Mouse (Mus musculus): ENCODE measurements around the gene Urgcp. TPM values are rescaled to one million over a fixed set of nuclear protein-coding genes. Genes with fewer than 3 reads are reported as not detected.
A peak's percentile ranks its signal among the peaks of the same experiment; 100 is the strongest.
"Not testable (repeated sequence)": the region's sequence is repeated elsewhere in the genome, so short reads cannot be mapped to it uniquely, and the experiment has no call there.

Gene Urgcp
- polyA plus RNA-seq (2015; fragmentation: Nextera tagmentation; extraction: Ambion mirVana) = 35.2 TPM in 2 replicates

DNA sequence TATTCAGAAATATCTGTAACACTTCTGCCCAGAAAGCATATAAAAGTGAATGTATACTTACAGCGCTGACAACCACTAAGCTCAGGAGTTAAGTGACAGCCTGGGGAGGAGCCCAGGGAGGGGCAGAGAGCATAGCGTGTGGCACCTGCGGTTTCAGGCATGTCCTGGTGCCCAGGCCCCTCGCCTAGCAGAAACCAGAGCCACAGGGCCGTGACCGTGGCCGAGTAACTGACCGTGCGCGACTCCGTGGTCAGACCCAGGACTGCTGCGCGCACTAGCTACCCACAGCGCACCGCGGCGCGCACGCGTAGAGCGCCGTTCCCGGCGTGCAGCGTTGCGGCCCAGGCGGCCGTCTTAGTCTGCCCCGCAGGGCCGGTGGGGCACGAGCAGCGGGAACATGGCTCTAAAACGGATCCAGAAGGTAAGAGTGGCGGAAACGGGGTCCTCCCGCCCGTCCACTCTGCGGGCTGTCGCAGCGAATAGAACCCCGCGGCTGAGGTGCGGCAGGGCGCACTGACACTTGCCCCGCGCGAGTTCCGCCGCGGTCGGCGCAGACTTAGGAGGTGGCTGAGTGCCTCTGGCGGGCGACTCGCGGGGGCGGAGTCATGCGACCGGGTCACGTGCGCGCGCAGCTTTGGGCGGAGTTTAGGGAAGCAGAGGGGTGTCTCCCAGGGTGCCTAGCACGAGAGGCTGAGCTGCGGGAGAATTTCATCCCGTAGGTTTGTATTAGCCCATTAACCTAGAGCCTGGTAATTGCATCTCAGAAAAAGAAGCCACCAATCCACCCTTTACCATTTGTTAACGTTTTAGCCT is at the start of gene Urgcp:
Gene Urgcp, minus strand, starts transcription at position 557 of the 813 bp plus-strand sequence.
- H3K36me3 ChIP-seq (ENCODE audit: control insufficient read depth, insufficient read depth) = no peaks in the 10 kb centered on the region
- H3K4me2 ChIP-seq (ENCODE audit: low read length) = peak within 1 kb of the TSS; percentile 69
- under 1% methylated on average over 68 of the region's 68 CpGs for WGBS
- H3K9me3 ChIP-seq (ENCODE audit: control insufficient read depth, low read length) = no peaks in the 10 kb centered on the region
- H3K4me3 ChIP-seq (replicated peaks; ENCODE audit: low read length) = peak within 1 kb of the TSS; percentile 78
- H3K27me3 ChIP-seq (replicated peaks; ENCODE audit: control insufficient read depth, insufficient read depth, low read length) = no peaks in the 10 kb centered on the region
- ATAC-seq = peak; percentile 98
- peak within 1 kb of the TSS; percentile 95 for H3K27ac ChIP-seq (ENCODE audit: low read length)
- peaks cover 9% of the 10 kb centered on the region for H3K4me1 ChIP-seq (replicated peaks; ENCODE audit: control insufficient read depth, insufficient read depth, low read length)
- H3K9ac ChIP-seq (replicated peaks; ENCODE audit: low read depth, low read length) = peak within 1 kb of the TSS; percentile 87

DNA sequence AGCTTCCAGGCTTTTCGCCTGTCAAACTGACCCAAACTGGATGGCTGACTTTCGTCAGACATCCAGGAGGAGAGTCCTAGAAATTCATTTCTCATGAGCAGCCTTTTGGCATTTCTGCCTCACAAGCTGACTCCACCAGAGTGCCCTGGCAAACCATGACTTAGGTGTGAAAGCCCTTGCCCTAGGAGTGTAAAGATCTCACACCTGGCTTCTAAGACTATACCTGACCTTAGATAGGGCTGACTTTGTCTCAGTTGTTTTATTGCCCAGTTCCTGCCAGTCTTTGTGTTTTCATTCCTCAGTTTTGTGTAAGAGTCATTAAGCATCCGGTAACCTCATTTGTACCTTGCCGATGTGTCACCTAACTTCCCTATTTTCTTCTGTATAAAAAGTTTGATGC is 47.3 kb upstream of the Urgcp start:
- not testable (repeated sequence) for ATAC-seq; H3K4me1 ChIP-seq (replicated peaks; ENCODE audit: control insufficient read depth, insufficient read depth, low read length); H3K27ac ChIP-seq (ENCODE audit: low read length); H3K9me3 ChIP-seq (ENCODE audit: control insufficient read depth, low read length); H3K4me3 ChIP-seq (replicated peaks; ENCODE audit: low read length); H3K36me3 ChIP-seq (ENCODE audit: control insufficient read depth, insufficient read depth); H3K4me2 ChIP-seq (ENCODE audit: low read length); H3K9ac ChIP-seq (replicated peaks; ENCODE audit: low read depth, low read length); H3K27me3 ChIP-seq (replicated peaks; ENCODE audit: control insufficient read depth, insufficient read depth, low read length)
- 93% methylated on average over 4 of the region's 4 CpGs for WGBS

DNA sequence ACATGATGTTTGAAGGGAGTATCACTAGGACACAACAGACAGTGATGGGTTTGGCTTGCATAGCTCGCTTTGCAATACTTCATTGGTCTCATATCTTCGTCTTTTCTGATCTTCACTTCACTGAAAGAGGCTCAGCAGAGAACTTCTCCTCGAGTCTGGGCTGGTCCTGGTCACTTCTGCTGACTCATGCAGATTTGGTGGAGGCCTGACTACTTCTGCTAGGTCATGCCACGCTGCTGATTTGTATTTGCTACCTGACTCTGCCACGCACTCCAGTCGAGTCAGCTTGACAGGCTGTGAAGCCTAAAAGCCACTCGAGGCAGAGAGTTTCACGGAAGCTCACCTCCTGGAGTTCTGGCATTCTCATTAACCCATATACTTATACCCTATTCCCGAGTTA is 45.8 kb upstream of the Urgcp start:
- H3K9me3 ChIP-seq (ENCODE audit: control insufficient read depth, low read length) = no peaks in the 10 kb centered on the region
- no peaks in the 10 kb centered on the region for H3K27me3 ChIP-seq (replicated peaks; ENCODE audit: control insufficient read depth, insufficient read depth, low read length)
- no peak overlapping the region for H3K27ac ChIP-seq (ENCODE audit: low read length)
- H3K9ac ChIP-seq (replicated peaks; ENCODE audit: low read depth, low read length) = no peak overlapping the region
- H3K4me1 ChIP-seq (replicated peaks; ENCODE audit: control insufficient read depth, insufficient read depth, low read length) = no peaks in the 10 kb centered on the region
- ATAC-seq = no peak
- no peak overlapping the region for H3K4me2 ChIP-seq (ENCODE audit: low read length)
- 86% methylated on average over 9 of the region's 9 CpGs for WGBS
- no peak overlapping the region for H3K4me3 ChIP-seq (replicated peaks; ENCODE audit: low read length)
- H3K36me3 ChIP-seq (ENCODE audit: control insufficient read depth, insufficient read depth) = no peaks in the 10 kb centered on the region

DNA sequence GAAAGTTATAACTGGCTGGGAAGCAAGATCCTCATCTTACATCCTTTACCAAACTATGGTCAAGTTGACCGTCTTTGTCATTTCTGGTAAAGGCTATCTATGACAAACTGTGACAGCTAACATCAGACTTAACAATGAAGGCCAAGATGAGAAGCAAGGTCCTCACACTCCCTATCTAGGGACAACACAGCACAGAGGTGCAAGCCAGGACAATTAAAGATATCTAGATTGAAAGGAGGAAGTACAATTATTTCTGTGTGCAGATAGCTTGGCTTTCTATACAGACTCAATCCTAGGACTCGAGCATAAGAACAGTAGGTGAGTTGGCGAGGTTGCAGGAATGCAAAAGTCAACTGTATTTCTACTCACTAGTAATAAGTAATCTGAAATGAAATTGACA is 43.5 kb upstream of the Urgcp start:
- no peaks in the 10 kb centered on the region for H3K9me3 ChIP-seq (ENCODE audit: control insufficient read depth, low read length)
- no peak overlapping the region for H3K9ac ChIP-seq (replicated peaks; ENCODE audit: low read depth, low read length)
- no peak overlapping the region for H3K4me2 ChIP-seq (ENCODE audit: low read length)
- no peak overlapping the region for H3K27ac ChIP-seq (ENCODE audit: low read length)
- ATAC-seq = no peak
- H3K4me3 ChIP-seq (replicated peaks; ENCODE audit: low read length) = no peak overlapping the region
- H3K36me3 ChIP-seq (ENCODE audit: control insufficient read depth, insufficient read depth) = peaks cover 3% of the 10 kb centered on the region
- no peaks in the 10 kb centered on the region for H3K27me3 ChIP-seq (replicated peaks; ENCODE audit: control insufficient read depth, insufficient read depth, low read length)
- no peaks in the 10 kb centered on the region for H3K4me1 ChIP-seq (replicated peaks; ENCODE audit: control insufficient read depth, insufficient read depth, low read length)
- 90% methylated on average over 3 of the region's 3 CpGs for WGBS

DNA sequence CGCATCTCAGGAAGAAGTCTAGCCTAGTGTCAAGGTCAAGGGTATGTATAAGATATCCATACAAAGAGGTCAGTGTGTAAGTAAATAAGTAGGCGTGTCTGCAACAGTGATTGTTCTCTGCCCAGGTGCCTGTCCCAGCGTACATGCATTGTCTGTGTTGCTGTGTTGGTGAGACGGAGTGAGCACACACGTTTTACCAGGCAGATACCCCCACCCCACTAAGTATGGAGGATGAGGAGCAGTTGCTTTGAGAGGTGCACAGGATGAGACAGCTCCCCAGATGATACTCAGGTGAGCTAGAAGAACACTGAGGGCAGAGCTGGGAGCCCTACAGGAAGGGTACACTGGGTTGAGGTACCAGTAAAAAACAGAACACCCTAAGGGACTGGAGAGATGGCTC is 42.0 kb upstream of the Urgcp start:
- 73% methylated on average over 5 of the region's 5 CpGs for WGBS
- Histone ChIP-seq H3K27me3 (replicated peaks; ENCODE audit: control insufficient read depth, insufficient read depth, low read length) (no peaks in the 10 kb centered on the region), H3K36me3 (ENCODE audit: control insufficient read depth, insufficient read depth) (peaks cover 13% of the 10 kb centered on the region), H3K4me2 (ENCODE audit: low read length) (no peak overlapping the region), H3K9ac (replicated peaks; ENCODE audit: low read depth, low read length) (no peak overlapping the region), H3K9me3 (ENCODE audit: control insufficient read depth, low read length) (no peaks in the 10 kb centered on the region), H3K4me1 (replicated peaks; ENCODE audit: control insufficient read depth, insufficient read depth, low read length) (no peaks in the 10 kb centered on the region), H3K27ac (ENCODE audit: low read length) (no peak overlapping the region), H3K4me3 (replicated peaks; ENCODE audit: low read length) (no peak overlapping the region)
- ATAC-seq = peak; percentile 29; the same call in 1 of the 2 replicates

DNA sequence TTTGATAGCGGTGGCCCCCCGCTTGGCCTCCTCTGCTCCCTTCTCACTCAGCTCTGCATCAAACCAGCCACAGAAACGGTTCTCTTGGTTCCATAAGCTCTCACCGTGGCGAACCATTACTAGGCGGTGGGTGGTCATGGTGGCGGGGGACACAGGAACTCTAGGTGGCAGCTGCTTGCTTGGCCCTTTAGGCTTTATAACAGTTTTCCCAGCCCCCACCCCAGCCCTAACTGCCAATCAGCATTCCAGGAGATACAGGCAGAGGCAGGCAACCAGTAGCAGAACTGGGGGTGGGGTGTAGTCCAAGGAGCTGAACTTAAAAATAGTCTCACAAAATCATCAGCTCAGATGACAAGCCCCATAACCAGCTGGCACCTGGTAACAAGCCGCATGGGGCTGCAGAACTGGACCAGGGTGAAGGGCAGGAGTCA is 41.4 kb upstream of the Urgcp start, which contains the start of gene Pgam2:
Gene Pgam2, minus strand, starts transcription at position 183 of the 431 bp plus-strand sequence.
- H3K36me3 ChIP-seq (ENCODE audit: control insufficient read depth, insufficient read depth) = peaks cover 14% of the 10 kb centered on the region
- no peaks in the 10 kb centered on the region for H3K4me1 ChIP-seq (replicated peaks; ENCODE audit: control insufficient read depth, insufficient read depth, low read length)
- H3K9me3 ChIP-seq (ENCODE audit: control insufficient read depth, low read length) = no peaks in the 10 kb centered on the region
- H3K4me2 ChIP-seq (ENCODE audit: low read length) = no peak within 1 kb of the TSS
- no peak within 1 kb of the TSS for H3K27ac ChIP-seq (ENCODE audit: low read length)
- 58% methylated on average over 8 of the region's 8 CpGs for WGBS
- H3K27me3 ChIP-seq (replicated peaks; ENCODE audit: control insufficient read depth, insufficient read depth, low read length) = no peaks in the 10 kb centered on the region
- H3K9ac ChIP-seq (replicated peaks; ENCODE audit: low read depth, low read length) = no peak within 1 kb of the TSS
- 0 out of 2 replicates have a peak, but pooled peaks have one; percentile 4 for ATAC-seq
- no peak within 1 kb of the TSS for H3K4me3 ChIP-seq (replicated peaks; ENCODE audit: low read length)

DNA sequence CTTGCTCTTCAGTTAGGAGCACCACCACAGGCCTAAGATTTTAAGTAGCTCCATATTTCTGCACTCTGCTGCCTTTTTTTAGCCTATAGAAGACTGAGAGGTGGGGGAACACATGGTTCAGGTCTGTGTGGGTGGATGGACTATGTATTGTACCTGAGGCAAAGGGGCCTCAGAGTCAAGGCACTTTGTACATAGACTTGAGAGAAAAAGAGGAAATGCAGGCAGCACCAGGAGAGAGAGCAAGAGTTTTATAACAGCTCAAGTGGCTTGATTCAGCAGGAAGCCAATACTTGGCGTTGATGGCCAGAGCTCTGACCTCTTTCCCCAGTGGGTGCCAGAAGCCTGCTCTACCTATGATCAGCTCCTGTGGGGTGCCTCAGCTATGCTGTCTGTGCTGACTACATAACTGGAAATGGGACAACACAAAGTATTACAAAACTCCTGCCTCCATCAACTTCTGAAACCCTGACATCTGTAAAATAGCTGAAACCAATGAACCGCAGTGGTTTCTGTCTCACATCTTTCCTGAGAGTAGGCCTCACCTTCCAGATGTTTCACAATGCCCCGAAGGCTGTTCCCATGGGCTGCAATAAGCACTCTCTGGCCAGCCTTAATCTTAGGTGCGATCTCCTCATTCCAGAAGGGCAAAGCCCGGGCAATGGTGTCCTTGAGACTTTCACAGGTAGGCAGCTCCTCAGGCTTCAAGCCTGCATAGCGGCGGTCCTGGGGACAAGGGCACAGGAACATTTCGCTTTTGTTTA is 40.5 kb upstream of the Urgcp start:
- no peak overlapping the region for H3K27ac ChIP-seq (ENCODE audit: low read length)
- H3K9ac ChIP-seq (replicated peaks; ENCODE audit: low read depth, low read length) = no peak overlapping the region
- peaks cover 21% of the 10 kb centered on the region for H3K36me3 ChIP-seq (ENCODE audit: control insufficient read depth, insufficient read depth)
- no peak overlapping the region for H3K4me3 ChIP-seq (replicated peaks; ENCODE audit: low read length)
- WGBS = 88% methylated on average over 8 of the region's 8 CpGs
- ATAC-seq = no peak
- H3K27me3 ChIP-seq (replicated peaks; ENCODE audit: control insufficient read depth, insufficient read depth, low read length) = no peaks in the 10 kb centered on the region
- H3K4me1 ChIP-seq (replicated peaks; ENCODE audit: control insufficient read depth, insufficient read depth, low read length) = no peaks in the 10 kb centered on the region
- no peak overlapping the region for H3K4me2 ChIP-seq (ENCODE audit: low read length)
- no peaks in the 10 kb centered on the region for H3K9me3 ChIP-seq (ENCODE audit: control insufficient read depth, low read length)

DNA sequence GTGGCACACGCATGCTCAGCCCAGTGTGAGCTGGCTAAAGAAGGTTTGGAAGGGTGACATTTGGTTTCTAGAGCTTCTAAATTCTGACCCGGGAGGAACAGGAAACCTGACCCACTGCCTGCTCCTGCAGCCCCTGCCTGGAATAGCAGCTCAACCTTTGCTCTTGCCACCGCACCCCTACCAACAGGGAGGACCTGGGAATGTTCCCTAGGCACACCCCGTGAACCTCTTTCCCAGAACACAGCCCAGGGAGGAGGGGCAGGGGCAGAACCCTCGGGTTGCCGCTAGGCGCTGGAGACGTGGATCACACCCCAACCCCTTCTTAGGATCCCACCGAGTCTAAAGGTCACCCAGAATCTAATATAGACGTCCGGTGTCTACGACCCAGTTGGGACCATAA is 39.8 kb upstream of the Urgcp start:
- no peak overlapping the region for H3K4me2 ChIP-seq (ENCODE audit: low read length)
- H3K27me3 ChIP-seq (replicated peaks; ENCODE audit: control insufficient read depth, insufficient read depth, low read length) = no peaks in the 10 kb centered on the region
- H3K4me3 ChIP-seq (replicated peaks; ENCODE audit: low read length) = no peak overlapping the region
- H3K36me3 ChIP-seq (ENCODE audit: control insufficient read depth, insufficient read depth) = peaks cover 26% of the 10 kb centered on the region
- H3K4me1 ChIP-seq (replicated peaks; ENCODE audit: control insufficient read depth, insufficient read depth, low read length) = no peaks in the 10 kb centered on the region
- H3K27ac ChIP-seq (ENCODE audit: low read length) = no peak overlapping the region
- no peaks in the 10 kb centered on the region for H3K9me3 ChIP-seq (ENCODE audit: control insufficient read depth, low read length)
- 78% methylated on average over 12 of the region's 12 CpGs for WGBS
- ATAC-seq = no peak
- no peak overlapping the region for H3K9ac ChIP-seq (replicated peaks; ENCODE audit: low read depth, low read length)

DNA sequence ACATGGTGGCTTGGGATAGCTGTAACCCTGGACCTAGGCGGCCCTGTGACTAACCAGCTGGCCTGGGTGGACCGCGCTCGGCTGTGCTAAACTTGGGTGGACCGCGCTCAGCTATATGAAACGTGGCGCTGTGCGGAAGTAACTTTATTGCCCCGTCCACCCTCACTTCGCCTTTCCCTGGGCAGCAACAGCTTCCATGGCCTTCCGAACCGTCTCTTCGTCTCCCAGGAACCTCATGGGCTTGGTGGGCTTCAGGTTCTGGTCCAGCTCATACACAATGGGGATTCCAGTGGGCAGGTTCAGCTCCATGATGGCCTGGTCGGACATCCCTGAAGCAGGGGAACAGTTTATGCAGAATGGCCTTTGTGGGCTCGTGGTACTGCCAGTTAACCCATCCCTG is 39.3 kb upstream of the Urgcp start:
- no peak overlapping the region for H3K4me3 ChIP-seq (replicated peaks; ENCODE audit: low read length)
- H3K4me2 ChIP-seq (ENCODE audit: low read length) = no peak overlapping the region
- peaks cover 31% of the 10 kb centered on the region for H3K36me3 ChIP-seq (ENCODE audit: control insufficient read depth, insufficient read depth)
- H3K9ac ChIP-seq (replicated peaks; ENCODE audit: low read depth, low read length) = no peak overlapping the region
- H3K4me1 ChIP-seq (replicated peaks; ENCODE audit: control insufficient read depth, insufficient read depth, low read length) = no peaks in the 10 kb centered on the region
- WGBS = 97% methylated on average over 16 of the region's 16 CpGs
- H3K27me3 ChIP-seq (replicated peaks; ENCODE audit: control insufficient read depth, insufficient read depth, low read length) = no peaks in the 10 kb centered on the region
- no peak overlapping the region for H3K27ac ChIP-seq (ENCODE audit: low read length)
- no peaks in the 10 kb centered on the region for H3K9me3 ChIP-seq (ENCODE audit: control insufficient read depth, low read length)
- ATAC-seq = no peak
